Mouse (Mus musculus) heart, adult 2 months (tissue): ENCODE measurements around the gene Stpg1.

Source experiments
- CTCF ChIP-seq: fragments of 200-600 bp; IDR thresholded peaks from 2 replicates; pipeline ENCODE4 v1.8.1; 2022; ENCODE audit warnings: antibody characterized with exemption, mild to moderate bottlenecking, moderate library complexity
- POLR2A ChIP-seq: fragments of 200-500 bp; IDR thresholded peaks from 2 replicates; pipeline ENCODE4 v1.6.1; 2011; ENCODE audit warnings: mild to moderate bottlenecking, low read depth, low read length, control low read depth; ENCODE audit not compliant: insufficient read depth

- no peak for TF ChIP-seq CTCF
- no peak for TF ChIP-seq POLR2A
Observed at GRCm38 (mm10) chr4:135573251-135573808, 78.7 kb downstream of the Stpg1 start, which contains the start of gene Grhl3.
